Mouse (Mus musculus) ES-Bruce4 (cell line): Measurements from ENCODE around the gene Kif1b. TPM values are rescaled to one million over a fixed set of nuclear protein-coding genes. Genes with fewer than 3 reads are reported as not detected.

Source experiments
- H3K27ac ChIP-seq: 2 replicates; pipeline ENCODE4 v1.5.1; 2012; ENCODE audit warnings: low read length, inconsistent platforms; ENCODE audit not compliant: insufficient read depth
- H3K27me3 ChIP-seq: 2 replicates; pipeline ENCODE4 v1.6.1; 2012; ENCODE audit warnings: mild to moderate bottlenecking, low read length, inconsistent platforms; ENCODE audit not compliant: control insufficient read depth, poor library complexity, insufficient read depth, severe bottlenecking
- H3K36me3 ChIP-seq: 2 replicates; pipeline ENCODE4 v1.6.1; 2012; ENCODE audit warnings: inconsistent platforms, mild to moderate bottlenecking, low read length, moderate library complexity; ENCODE audit not compliant: control insufficient read depth, poor library complexity, insufficient read depth, severe bottlenecking
- H3K4me1 ChIP-seq: one replicate; pipeline ENCODE4 v1.8.1; 2011; ENCODE audit warnings: low read length; ENCODE audit not compliant: control insufficient read depth, insufficient read depth
- H3K4me3 ChIP-seq: 2 replicates; pipeline ENCODE4 v1.5.1; 2011; ENCODE audit warnings: low read depth, mild to moderate bottlenecking, low read length
- H3K9ac ChIP-seq: 2 replicates; pipeline ENCODE4 v1.6.1; 2012; ENCODE audit warnings: low read depth, mild to moderate bottlenecking, inconsistent platforms; ENCODE audit not compliant: poor library complexity, severe bottlenecking
- H3K9me3 ChIP-seq: replicated peaks from 2 replicates; pipeline ENCODE4 v1.6.1; 2012; ENCODE audit warnings: mild to moderate bottlenecking, low read length, inconsistent platforms; ENCODE audit not compliant: control insufficient read depth, poor library complexity, insufficient read depth, severe bottlenecking
- CTCF ChIP-seq: IDR thresholded peaks from one replicate; pipeline ENCODE4 v1.8.1; 2011; ENCODE audit warnings: low read depth, low read length
- EP300 ChIP-seq: IDR thresholded peaks from 2 replicates; pipeline ENCODE4 v1.6.1; 2011; ENCODE audit warnings: low read depth, low read length; ENCODE audit not compliant: insufficient read depth
- POLR2A ChIP-seq: IDR thresholded peaks from one replicate; pipeline ENCODE4 v1.8.1; 2011; ENCODE audit warnings: low read length; ENCODE audit not compliant: insufficient read depth
- polyA plus RNA-seq: library from polyadenylated mRNA; stranded (reverse); fragments of >200 nt; gene quantifications from 2 replicates; pipeline ENCODE4 v1.2.4, GENCODE M21; 2011; ENCODE audit warnings: low read depth; ENCODE audit not compliant: missing spikeins, insufficient read depth, insufficient read length

Kif1b gene
- polyA plus RNA-seq, 1 experiment: 40.0 TPM

DNA sequence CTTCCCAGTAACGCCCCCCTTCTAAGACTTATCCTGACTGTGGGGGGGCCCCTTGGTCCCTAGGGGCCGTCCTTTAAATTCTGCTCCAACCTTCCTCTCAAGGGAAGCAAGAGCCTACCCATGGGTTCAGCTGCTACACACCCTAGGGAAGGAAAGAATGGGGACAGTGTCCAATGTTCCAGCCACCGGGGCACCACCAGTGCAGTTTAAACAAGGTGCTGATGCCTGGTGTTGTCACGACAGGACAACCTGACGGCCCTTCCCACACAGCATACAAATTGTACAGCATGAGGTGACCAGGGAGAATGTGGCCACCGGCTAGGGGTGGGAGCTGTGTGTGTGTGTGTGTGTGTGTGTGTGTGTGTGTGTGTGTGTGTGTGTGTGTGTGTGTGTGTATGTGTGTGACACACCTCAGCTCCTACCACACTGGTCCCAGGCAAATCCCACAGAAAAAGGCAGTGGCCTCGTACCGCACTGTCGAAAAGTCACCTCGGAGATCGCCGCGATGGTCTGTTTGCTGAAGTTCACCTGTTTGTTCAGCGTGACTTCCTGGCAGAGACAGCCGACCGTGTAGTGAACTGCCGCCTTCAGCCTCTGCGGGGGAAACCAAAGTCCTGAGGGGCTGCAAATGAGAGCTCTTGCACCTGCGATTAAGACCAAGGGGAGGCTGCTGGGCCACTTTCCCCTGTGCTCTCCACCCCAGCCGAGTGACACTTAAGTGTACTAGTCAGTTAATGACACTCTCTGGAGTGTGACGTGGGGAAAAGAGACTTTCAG lies 175.5 kb downstream of the Kif1b start:
- H3K27me3 ChIP-seq: no peaks in the 10 kb centered on the region
- TF ChIP-seq CTCF (no peak), EP300 (no peak), POLR2A (no peak)
- no peak overlapping the region for H3K27ac ChIP-seq
- no peak overlapping the region for H3K9ac ChIP-seq
- H3K9me3 ChIP-seq: no peaks in the 10 kb centered on the region
- no peak overlapping the region for H3K4me3 ChIP-seq
- no peaks in the 10 kb centered on the region for H3K4me1 ChIP-seq
- H3K36me3 ChIP-seq: peaks cover 11% of the 10 kb centered on the region; the same call in 1 of the 2 replicates

- H3K4me1 ChIP-seq: no peaks in the 10 kb centered on the region
- TF ChIP-seq EP300 (no peak), CTCF (no peak), POLR2A (no peak)
- H3K9ac ChIP-seq: no peak overlapping the region
- H3K9me3 ChIP-seq: no peaks in the 10 kb centered on the region
- no peak overlapping the region for H3K27ac ChIP-seq
- H3K4me3 ChIP-seq: no peak overlapping the region
- H3K27me3 ChIP-seq: no peaks in the 10 kb centered on the region
- H3K36me3 ChIP-seq: peaks cover 11% of the 10 kb centered on the region; the same call in 1 of the 2 replicates
These were observed 176.3 kb downstream of the Kif1b start for GRCm38 (mm10) chr4:149131021-149131752.

DNA sequence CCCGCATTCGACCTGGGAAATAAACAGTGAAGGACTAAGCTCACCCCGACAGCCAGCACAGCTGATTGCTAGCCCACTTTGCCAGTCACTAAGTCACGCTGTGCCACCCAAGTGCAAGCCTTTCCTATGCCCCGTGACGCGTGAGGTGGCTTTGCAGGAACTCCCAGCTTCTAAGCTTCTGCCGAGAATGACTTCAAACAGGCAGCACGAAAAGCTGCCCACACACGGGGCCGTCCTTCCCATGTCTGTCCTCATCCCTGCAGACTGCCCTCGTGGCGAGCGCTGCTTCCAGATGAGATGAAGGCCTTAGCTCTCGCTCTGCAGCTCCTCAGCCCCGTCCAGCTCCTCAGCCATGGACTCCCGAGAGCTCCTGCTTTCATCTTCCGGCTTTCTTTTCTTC lies 179.0 kb downstream of the Kif1b start:
- no peak overlapping the region for H3K9ac ChIP-seq
- H3K27ac ChIP-seq: no peak overlapping the region
- TF ChIP-seq EP300: no peak
- no peak for TF ChIP-seq POLR2A
- no peak for TF ChIP-seq CTCF
- H3K36me3 ChIP-seq: peaks cover 11% of the 10 kb centered on the region; the same call in 1 of the 2 replicates
- H3K4me1 ChIP-seq: no peaks in the 10 kb centered on the region
- H3K9me3 ChIP-seq: no peaks in the 10 kb centered on the region
- H3K27me3 ChIP-seq: no peaks in the 10 kb centered on the region
- H3K4me3 ChIP-seq: no peak overlapping the region

DNA sequence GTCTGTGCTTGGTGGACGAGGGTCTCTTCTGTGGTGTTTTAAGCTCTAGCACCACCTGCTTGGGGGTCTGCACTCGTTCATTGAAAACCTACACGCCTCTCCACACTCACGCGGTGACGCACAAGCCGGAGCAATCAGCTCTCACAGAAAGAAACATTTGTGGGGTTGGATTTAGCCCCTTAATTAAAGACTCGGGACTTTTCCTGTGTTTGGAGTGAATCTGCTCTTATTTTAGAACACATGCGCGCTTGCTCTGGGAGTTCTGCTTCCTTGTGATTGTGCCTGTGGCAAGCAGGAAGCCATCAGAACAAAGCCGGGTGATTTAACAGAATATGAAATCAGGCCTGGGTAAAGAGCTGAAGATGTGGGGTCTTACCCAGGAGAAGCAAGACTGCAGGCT lies 180.8 kb downstream of the Kif1b start, which contains the start of gene Cort:
Gene Cort, minus strand, starts transcription at position 101 of the 400 bp plus-strand sequence.
- peaks cover 9% of the 10 kb centered on the region; the same call in 1 of the 2 replicates for H3K36me3 ChIP-seq

More for the DNA sequence above, 180.8 kb downstream of the Kif1b start, which contains the start of gene Cort:
- Histone ChIP-seq H3K27me3 (no peaks in the 10 kb centered on the region), H3K4me1 (no peaks in the 10 kb centered on the region), H3K9ac (no peak within 1 kb of the TSS), H3K4me3 (no peak within 1 kb of the TSS), H3K9me3 (no peaks in the 10 kb centered on the region), H3K27ac (no peak within 1 kb of the TSS)
- TF ChIP-seq EP300: no peak
- TF ChIP-seq POLR2A: no peak

Other genes starting within 250 kb of the Kif1b start
- gene Pex14, start 207.8 kb downstream of the Kif1b start, polyA plus RNA-seq: 31.2 and 32.4 TPM in 2 replicates
- gene Dffa, start 203.5 kb downstream of the Kif1b start, polyA plus RNA-seq: 15.5 and 15.8 TPM in 2 replicates
- 0.91 and 1.4 TPM in 2 replicates for gene Cort, start 180.9 kb downstream of the Kif1b start, polyA plus RNA-seq
- gene Cenps, start 170.1 kb downstream of the Kif1b start, polyA plus RNA-seq: 26.5 and 35.7 TPM in 2 replicates
- gene Pgd, start 140.9 kb downstream of the Kif1b start, polyA plus RNA-seq: 109 and 112 TPM in 2 replicates
- 193 and 218 TPM in 2 replicates for gene Ube4b, start 119.1 kb upstream of the Kif1b start, polyA plus RNA-seq
- 3.5 and 3.6 TPM in 2 replicates for gene Rbp7, start 147.3 kb upstream of the Kif1b start, polyA plus RNA-seq
- gene Tmem274, start 169.7 kb upstream of the Kif1b start, polyA plus RNA-seq: not detected in 2 replicates
- 8.5 and 9.7 TPM in 2 replicates for gene Nmnat1, start 177.5 kb upstream of the Kif1b start, polyA plus RNA-seq
- 42.6 and 55.2 TPM in 2 replicates for gene Lzic, start 177.5 kb upstream of the Kif1b start, polyA plus RNA-seq
- gene Ctnnbip1, start 210.5 kb upstream of the Kif1b start, polyA plus RNA-seq: 14.0 and 14.4 TPM in 2 replicates